Mouse (Mus musculus) intestine, embryonic 16.5 days (tissue): Measurements from ENCODE around the gene Ksr1. TPM values are rescaled to one million over a fixed set of nuclear protein-coding genes. Genes with fewer than 3 reads are reported as not detected.
A peak's percentile ranks its signal among the peaks of the same experiment; 100 is the strongest.

Source experiments
- ATAC-seq: fragments of 200-750 bp; cut with Nextera tagmentation; 2 replicates; pipeline ENCODE4 v1.8.0; 2017; ENCODE audit warnings: moderate TSS enrichment, moderate library complexity
- H3K27ac ChIP-seq: fragments of 300-500 bp; sonication (generic); 2 replicates; pipeline ENCODE4 v1.5.1; 2014; ENCODE audit warnings: mild to moderate bottlenecking, low read length
- H3K27me3 ChIP-seq: fragments of 300-500 bp; sonication (generic); replicated peaks from 2 replicates; pipeline ENCODE4 v1.6.1; 2014; ENCODE audit warnings: low read length, control low read depth, mixed read lengths; ENCODE audit not compliant: control insufficient read depth, insufficient read depth
- H3K36me3 ChIP-seq: fragments of 300-500 bp; sonication (generic); 2 replicates; pipeline ENCODE4 v1.6.1; 2014; ENCODE audit warnings: low read length, control low read depth; ENCODE audit not compliant: control insufficient read depth, insufficient read depth
- H3K4me1 ChIP-seq: fragments of 300-500 bp; sonication (generic); 2 replicates; pipeline ENCODE4 v1.6.1; 2014; ENCODE audit warnings: low read length, control low read depth, mixed read lengths; ENCODE audit not compliant: control insufficient read depth, insufficient read depth
- H3K4me2 ChIP-seq: fragments of 300-500 bp; sonication (generic); 2 replicates; pipeline ENCODE4 v1.6.1; 2014; ENCODE audit warnings: low read depth, low read length, control low read depth
- H3K4me3 ChIP-seq: fragments of 300-500 bp; sonication (generic); 2 replicates; pipeline ENCODE4 v1.5.1; 2014; ENCODE audit warnings: mild to moderate bottlenecking, low read length
- H3K9ac ChIP-seq: fragments of 300-500 bp; sonication (generic); 2 replicates; pipeline ENCODE4 v1.6.1; 2014; ENCODE audit warnings: low read depth, low read length
- H3K9me3 ChIP-seq: fragments of 300-500 bp; sonication (generic); 2 replicates; pipeline ENCODE4 v1.6.1; 2016; ENCODE audit warnings: low read length, control low read depth; ENCODE audit not compliant: control insufficient read depth
- WGBS: fragments of 180-500 bp; shearing (Covaris S2); extraction: QIAGEN DNeasy Blood & Tissue Kit; methylation state at CpG from one replicate; pipeline ENCODE4 v1.1.7; 2014; 5-methylcytosine and 5-hydroxymethylcytosine counted together
- polyA plus RNA-seq: library from polyadenylated mRNA; unstranded; fragments of >200 nt; fragmentation: Nextera tagmentation; extraction: Ambion mirVana; gene quantifications from 2 replicates; pipeline ENCODE4 v1.2.1, GENCODE M21; 2015

Gene Ksr1
- polyA plus RNA-seq, 1 experiment from 2014 or later, result 4.1 TPM

GRCm38 (mm10) chr11:79133961-79134360 is 12.2 kb downstream of the Ksr1 start:
- H3K27me3 ChIP-seq, result no peaks in the 10 kb centered on the region
- no peaks in the 10 kb centered on the region for H3K9me3 ChIP-seq
- H3K9ac ChIP-seq, result no peak overlapping the region
- ATAC-seq, result no peak
- WGBS, result 86% methylated on average over 9 of the region's 9 CpGs
- H3K4me3 ChIP-seq, result no peak overlapping the region
- H3K36me3 ChIP-seq, result no peaks in the 10 kb centered on the region
- peak overlapping the region; percentile 70 for H3K27ac ChIP-seq
- peaks cover 59% of the 10 kb centered on the region for H3K4me1 ChIP-seq
- H3K4me2 ChIP-seq, result no peak overlapping the region

GRCm38 (mm10) chr11:79133051-79133450 is 13.2 kb downstream of the Ksr1 start:
- Histone ChIP-seq H3K36me3 (no peaks in the 10 kb centered on the region), H3K9ac (no peak overlapping the region), H3K27ac (no peak overlapping the region), H3K4me3 (no peak overlapping the region), H3K27me3 (no peaks in the 10 kb centered on the region), H3K4me1 (peaks cover 56% of the 10 kb centered on the region), H3K9me3 (no peaks in the 10 kb centered on the region), H3K4me2 (no peak overlapping the region)
- WGBS, result 87% methylated on average over 5 of the region's 5 CpGs
- no peak for ATAC-seq

GRCm38 (mm10) chr11:79131949-79132411 is 14.2 kb downstream of the Ksr1 start:
- peaks cover 58% of the 10 kb centered on the region for H3K4me1 ChIP-seq
- H3K4me2 ChIP-seq, result 0 out of 2 replicates have a peak overlapping the region, but pooled peaks have one; percentile 8
- peak overlapping the region; percentile 21 for H3K27ac ChIP-seq
- 51% methylated on average over 9 of the region's 9 CpGs for WGBS
- ATAC-seq, result peak; percentile 82
- no peaks in the 10 kb centered on the region for H3K9me3 ChIP-seq
- no peak overlapping the region for H3K4me3 ChIP-seq
- no peak overlapping the region for H3K9ac ChIP-seq
- no peaks in the 10 kb centered on the region for H3K36me3 ChIP-seq
- H3K27me3 ChIP-seq, result no peaks in the 10 kb centered on the region

- Histone ChIP-seq H3K27ac (0 out of 2 replicates have a peak overlapping the region, but pooled peaks have one; percentile 14), H3K4me3 (no peak overlapping the region), H3K4me1 (peaks cover 42% of the 10 kb centered on the region), H3K9ac (no peak overlapping the region), H3K4me2 (no peak overlapping the region), H3K9me3 (no peaks in the 10 kb centered on the region), H3K27me3 (no peaks in the 10 kb centered on the region), H3K36me3 (no peaks in the 10 kb centered on the region)
- no peak for ATAC-seq
- 73% methylated on average over 13 of the region's 13 CpGs for WGBS
Observed at GRCm38 (mm10) chr11:79129388-79130356, 16.5 kb downstream of the Ksr1 start.

GRCm38 (mm10) chr11:79128233-79128632 is 18.0 kb downstream of the Ksr1 start:
- 80% methylated on average over 7 of the region's 7 CpGs for WGBS
- ATAC-seq, result no peak
- no peak overlapping the region for H3K27ac ChIP-seq
- H3K36me3 ChIP-seq, result no peaks in the 10 kb centered on the region
- H3K4me3 ChIP-seq, result no peak overlapping the region
- no peak overlapping the region for H3K4me2 ChIP-seq
- peaks cover 29% of the 10 kb centered on the region for H3K4me1 ChIP-seq
- no peaks in the 10 kb centered on the region for H3K27me3 ChIP-seq
- H3K9ac ChIP-seq, result no peak overlapping the region
- H3K9me3 ChIP-seq, result no peaks in the 10 kb centered on the region

- no peak for ATAC-seq
- Histone ChIP-seq H3K27me3 (no peaks in the 10 kb centered on the region), H3K27ac (no peak overlapping the region), H3K9me3 (no peaks in the 10 kb centered on the region), H3K4me2 (no peak overlapping the region), H3K9ac (no peak overlapping the region), H3K4me3 (no peak overlapping the region), H3K36me3 (no peaks in the 10 kb centered on the region), H3K4me1 (peaks cover 22% of the 10 kb centered on the region)
- 88% methylated on average over 3 of the region's 3 CpGs for WGBS
Observed at GRCm38 (mm10) chr11:79126963-79127362, 19.2 kb downstream of the Ksr1 start.

- H3K4me1 ChIP-seq, result peaks cover 21% of the 10 kb centered on the region
- no peaks in the 10 kb centered on the region for H3K27me3 ChIP-seq
- no peaks in the 10 kb centered on the region for H3K36me3 ChIP-seq
- no peaks in the 10 kb centered on the region for H3K9me3 ChIP-seq
- 73% methylated on average over 8 of the region's 8 CpGs for WGBS
- no peak overlapping the region for H3K9ac ChIP-seq
- no peak overlapping the region for H3K4me3 ChIP-seq
- no peak for ATAC-seq
- H3K4me2 ChIP-seq, result no peak overlapping the region
- no peak overlapping the region for H3K27ac ChIP-seq
Observed at GRCm38 (mm10) chr11:79125775-79126174, 20.4 kb downstream of the Ksr1 start.

GRCm38 (mm10) chr11:79122556-79122955 is 23.7 kb downstream of the Ksr1 start:
- Histone ChIP-seq H3K4me2 (no peak overlapping the region), H3K4me3 (no peak overlapping the region), H3K9ac (no peak overlapping the region), H3K27ac (no peak overlapping the region), H3K27me3 (no peaks in the 10 kb centered on the region), H3K9me3 (no peaks in the 10 kb centered on the region), H3K4me1 (peaks cover 33% of the 10 kb centered on the region), H3K36me3 (no peaks in the 10 kb centered on the region)
- no peak for ATAC-seq
- WGBS, result 86% methylated on average over 10 of the region's 10 CpGs

GRCm38 (mm10) chr11:79120087-79120486 is 26.1 kb downstream of the Ksr1 start:
- H3K9ac ChIP-seq, result no peak overlapping the region
- no peak for ATAC-seq
- no peak overlapping the region for H3K4me3 ChIP-seq
- no peak overlapping the region for H3K27ac ChIP-seq
- H3K9me3 ChIP-seq, result no peaks in the 10 kb centered on the region
- WGBS, result 51% methylated on average over 3 of the region's 3 CpGs
- H3K27me3 ChIP-seq, result no peaks in the 10 kb centered on the region
- peaks cover 37% of the 10 kb centered on the region for H3K4me1 ChIP-seq
- no peak overlapping the region for H3K4me2 ChIP-seq
- no peaks in the 10 kb centered on the region for H3K36me3 ChIP-seq
